Mouse (Mus musculus) cerebellum, adult 9-10 months (tissue): Measurements from ENCODE around the gene Vrk2.
A peak's percentile ranks its signal among the peaks of the same experiment; 100 is the strongest.

ENCODE experiments used
- DNase-seq: peaks from one replicate; pipeline ENCODE4 v3.0.0; 2022

The Vrk2 gene

DNA sequence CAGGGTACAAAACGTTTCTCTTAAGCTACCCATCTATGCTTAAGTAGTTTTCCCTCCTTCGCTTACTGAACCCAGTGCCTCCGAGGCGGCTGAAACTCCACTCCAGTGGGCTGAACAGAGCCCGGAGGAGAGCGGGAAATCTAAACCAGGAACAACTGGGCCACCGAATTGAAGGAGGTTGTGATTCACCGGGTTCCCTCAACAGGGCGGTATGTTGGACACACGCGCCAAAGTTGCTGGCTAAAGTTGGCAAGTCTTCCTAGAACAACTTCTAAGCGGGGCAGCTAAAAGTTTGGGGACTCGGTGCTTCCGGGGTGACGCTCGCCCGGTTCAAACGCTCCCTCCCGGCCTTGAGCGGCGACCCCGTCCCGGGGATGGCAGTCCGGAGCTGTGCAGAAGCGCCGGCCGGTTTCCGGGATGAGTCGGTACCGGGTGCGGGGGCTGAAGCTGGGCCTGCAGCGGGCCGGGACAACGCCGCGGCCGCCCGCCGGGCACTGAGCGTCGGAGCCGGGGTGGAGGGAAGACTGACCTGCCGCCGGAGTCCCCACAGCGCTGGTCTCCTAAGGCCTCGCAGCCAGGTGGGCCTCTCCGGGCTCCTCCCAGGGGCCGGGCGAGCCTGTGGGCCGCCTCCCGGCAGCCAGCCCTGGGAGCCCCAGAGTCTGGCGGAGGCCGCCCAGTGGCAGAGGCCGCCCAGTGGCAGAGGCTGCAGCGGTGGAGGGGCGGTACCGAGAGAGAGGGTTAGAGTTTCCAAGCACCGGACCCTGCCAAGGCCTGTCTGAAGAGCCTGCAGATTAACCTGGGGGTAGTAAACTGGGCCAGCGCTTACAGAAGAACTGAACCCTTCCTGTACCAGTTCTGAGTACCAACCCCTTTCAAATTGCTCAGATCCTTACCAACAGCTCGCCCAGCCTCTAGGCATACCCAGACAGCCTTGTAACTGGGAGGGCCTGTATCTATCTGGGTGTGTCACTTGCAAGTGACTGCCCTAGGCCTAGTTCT lies at the start of gene Vrk2, which contains the start of gene Gm6899:
Gene Vrk2 (minus strand): TSS at position 939 of the 999 bp plus-strand sequence.
Gene Gm6899 (plus strand): TSS at position 181 of the 999 bp plus-strand sequence.
- DNase-seq: peak; percentile 2

DNA sequence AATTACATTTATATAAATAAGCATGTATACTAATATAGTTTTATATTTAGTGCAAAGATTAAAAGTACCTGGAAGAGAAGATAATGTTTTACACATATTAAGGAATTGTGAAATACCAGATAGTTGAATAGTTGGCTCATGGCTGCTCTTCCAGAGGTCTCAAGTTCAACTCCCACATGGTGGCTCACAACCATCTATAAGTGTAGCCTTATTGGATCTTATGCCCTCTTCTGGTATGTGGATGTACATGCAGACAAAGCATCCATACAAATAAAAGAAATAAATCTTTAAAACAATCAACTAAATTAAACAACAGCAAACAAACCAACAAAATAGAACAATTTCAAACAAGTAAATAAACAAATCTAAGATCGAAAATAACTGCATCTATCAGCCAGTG lies 48.3 kb upstream of the Vrk2 start:
- no peak for DNase-seq

DNA sequence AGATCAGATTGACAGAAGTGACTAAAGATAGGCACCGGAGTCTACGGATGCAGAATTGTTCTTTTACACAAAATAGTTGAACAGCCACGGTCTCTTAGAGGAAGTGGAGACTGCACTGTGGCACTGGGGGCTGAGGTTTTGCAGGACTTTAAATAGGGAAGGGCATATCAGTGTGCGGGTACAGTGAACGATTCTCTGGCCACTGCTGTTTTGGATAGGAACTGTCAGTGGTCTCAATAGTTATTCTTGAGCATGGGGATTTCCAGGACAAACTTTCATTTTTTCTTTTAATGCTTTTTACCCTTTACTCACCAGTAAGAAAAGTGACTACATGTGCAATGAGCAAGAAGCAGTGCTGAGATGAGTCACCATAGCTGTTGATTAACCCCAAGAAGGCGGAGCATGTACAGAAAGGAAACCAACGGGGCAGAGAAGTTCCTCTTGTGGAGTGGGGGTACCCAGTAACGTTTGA lies 46.6 kb upstream of the Vrk2 start:
- no peak for DNase-seq

DNA sequence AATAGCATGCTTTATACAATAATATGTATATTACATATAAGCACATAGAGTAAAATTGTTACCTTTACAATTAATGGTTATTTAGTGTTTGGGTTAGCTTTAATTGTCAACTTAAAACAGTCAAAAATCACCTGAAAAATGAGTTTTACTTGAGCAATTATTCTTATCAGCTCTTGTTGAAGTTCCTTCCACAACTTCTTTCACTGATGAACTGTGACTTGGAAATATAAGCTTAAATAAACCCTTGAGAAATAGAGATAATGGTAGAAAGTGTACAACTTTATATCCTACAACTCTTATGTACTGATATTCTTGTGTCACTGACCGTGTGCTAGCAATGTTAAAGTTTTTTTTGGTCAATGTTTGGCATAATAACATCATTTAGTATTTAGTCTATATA lies 42.4 kb upstream of the Vrk2 start:
- DNase-seq: no peak

DNA sequence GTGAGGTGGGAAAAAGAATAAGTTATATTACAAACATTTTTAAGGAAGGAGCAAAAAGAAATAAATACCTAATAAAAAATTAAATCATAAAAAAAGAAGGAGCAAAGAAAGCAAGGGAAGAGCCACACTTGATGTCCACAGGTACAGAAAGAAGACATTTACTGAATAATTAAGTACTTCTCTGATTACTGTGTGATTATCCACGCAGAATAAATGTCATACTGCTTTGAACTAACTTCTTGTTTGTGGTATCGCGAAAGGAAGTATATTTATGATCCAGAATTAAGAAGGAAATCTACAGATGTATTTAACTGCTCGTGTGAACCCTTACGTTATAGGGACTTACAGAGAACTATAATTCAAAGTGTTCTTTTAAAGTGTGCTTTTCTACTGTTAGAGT lies 28.9 kb upstream of the Vrk2 start:
- DNase-seq: no peak

DNA sequence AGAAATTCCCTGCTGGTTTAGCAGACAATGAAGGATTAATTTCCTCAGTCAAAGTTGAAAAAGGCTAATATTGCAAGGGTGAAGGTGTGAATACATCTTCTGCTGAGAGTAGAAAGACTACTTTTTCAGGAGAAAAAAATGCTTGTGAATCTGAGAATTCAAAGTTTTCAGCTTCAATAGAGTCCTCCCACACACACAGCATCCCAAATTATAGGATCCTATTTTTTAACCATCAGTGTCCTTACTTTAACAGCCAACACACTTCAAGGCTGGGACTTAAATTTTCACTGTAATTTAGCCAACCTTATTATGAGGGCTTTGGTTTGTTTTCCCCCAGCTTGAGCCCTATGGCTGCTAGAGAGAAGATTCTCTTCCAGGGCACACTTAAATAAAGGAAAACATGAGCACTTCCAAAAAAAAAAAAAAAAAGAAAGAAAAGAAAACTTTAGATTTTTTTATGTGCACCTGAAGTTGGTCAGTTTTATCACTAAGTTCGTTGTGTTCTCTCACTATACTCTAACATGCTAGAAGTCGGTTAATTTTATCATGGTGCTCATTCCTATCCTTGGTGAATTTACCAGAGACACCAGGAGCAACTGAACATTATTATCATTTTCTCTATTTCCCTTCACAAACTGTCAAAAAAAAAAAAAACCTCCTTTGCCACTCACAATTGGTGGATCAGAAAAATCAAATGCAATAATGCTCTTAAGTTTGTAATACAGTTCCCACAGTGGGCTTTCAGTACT lies 24.9 kb upstream of the Vrk2 start:
- DNase-seq: no peak

DNA sequence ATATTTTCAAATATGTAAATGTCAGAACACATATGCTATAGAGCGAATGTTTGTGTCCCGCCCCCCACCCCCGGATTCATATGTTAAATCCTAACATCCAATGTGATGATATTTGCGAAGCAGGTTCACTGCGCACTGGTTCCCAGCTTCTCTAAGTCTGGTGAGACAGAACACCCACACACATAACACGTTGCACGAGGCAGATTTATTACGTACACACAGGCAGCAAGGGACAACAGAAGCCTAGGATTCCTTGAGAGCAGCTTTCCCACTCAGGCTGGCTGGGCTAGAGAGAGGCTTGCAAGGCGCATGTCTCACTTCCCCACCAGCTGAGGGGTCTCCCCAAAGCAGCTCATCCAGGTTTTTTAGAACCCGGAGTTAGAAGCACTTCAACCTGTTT lies 15.0 kb upstream of the Vrk2 start:
- no peak for DNase-seq

DNA sequence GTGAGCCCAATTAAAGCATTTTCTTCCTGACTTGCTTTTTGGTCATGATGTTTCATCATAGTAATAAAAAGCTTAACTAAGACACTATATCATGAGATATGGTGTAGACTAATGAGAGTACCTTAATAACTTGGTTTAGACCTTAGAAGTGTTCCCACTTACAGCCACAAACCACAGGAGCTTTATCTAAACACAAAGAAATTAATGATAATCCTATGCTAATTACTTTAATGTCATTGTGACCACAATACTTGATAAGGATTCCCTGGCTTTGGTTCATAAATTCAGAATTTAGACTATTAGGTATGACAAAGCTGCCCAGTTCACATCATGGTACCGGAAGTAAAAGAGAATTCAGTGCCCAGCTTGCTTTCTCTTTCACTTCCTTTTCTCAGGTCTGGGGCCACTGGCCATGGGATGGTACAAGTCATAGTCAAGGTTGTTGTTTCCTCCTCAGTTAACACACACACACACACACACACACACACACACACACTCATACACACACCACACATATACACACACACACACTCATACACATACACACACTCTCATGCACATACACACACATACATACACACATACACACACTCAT lies 10.4 kb upstream of the Vrk2 start:
- DNase-seq: no peak

DNA sequence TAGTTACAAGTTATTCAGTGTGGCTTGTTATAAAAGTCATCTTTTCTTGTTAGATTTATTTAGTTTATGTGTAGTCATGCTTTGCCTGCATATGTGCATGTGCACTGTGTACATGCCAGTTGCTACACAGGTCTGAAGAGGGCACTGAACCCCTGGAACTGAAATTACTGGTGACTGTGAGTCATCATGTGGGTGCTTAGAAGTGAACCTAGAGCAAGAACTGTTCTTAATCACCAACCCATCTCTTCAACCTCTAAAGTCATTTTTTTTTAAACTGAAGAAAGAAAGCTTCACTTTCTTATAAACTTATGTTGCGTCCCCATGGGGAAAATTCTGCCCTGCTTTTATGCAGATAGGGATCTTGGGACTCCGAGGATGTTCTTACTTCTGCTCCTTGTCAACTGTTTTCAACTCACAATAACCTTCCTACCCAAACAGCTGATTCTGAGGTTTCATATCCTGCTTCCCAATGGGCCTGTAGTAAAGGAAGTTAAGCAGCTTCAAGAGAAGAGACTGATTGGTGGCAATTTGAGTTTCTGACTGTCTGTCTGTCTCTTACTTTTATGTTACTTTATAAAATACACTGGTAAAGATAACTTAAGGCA lies 7.9 kb upstream of the Vrk2 start:
- DNase-seq: no peak

DNA sequence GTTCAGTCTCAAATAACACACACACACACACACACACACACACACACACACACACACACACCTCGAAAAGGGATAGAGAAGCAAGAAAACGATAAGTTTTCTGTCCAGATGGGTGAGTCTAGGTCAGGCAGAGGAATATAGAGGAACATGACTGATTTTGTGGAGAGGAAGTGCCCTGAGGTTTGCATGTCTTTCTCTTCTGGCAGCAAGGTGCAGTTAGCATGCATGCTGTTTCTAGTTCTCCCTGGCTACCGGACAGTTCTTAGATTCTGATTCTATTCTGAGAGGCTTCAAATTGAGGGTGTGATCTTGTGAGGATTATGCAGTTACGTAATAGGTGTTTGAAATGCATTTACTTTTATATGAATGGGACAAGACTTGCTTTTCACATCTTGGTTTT lies 6.9 kb upstream of the Vrk2 start:
- no peak for DNase-seq

DNA sequence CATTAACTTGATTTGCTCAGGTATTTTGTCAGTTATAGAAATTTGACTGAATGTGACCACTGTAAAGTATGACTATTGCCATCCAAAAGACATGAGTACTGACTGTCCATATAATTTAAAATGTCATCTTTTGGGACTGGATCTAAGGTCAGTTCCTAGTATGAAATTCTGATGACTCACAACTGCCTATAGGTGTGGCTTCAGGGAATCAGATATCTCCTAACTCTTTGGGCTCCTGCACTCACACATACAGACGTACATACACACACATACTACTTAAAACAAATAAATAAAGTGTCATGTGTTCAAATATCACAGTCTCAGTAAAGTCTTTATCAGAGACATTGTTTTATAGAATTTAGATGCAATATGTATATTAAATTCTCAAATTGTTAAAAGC lies 5.1 kb upstream of the Vrk2 start:
- no peak for DNase-seq

DNA sequence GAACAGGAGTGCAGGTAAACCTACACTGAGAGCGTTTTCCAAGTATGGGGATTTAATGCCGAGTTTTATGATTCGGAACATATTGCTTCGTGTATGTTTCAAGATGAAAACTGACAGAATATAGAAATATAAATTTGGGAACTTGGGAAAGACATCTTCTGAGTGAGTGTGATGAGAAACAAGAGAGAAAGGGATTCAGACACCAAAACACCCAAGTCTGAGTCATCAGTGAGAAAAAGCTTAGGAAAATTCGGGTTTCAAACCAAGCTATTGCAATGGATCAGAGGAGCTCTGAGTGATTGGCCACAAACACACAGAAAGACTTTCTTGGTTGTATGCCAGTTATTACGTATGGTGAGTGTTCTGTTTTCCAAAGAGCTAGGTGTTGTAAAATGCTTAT lies 4.0 kb upstream of the Vrk2 start:
- DNase-seq: no peak

DNA sequence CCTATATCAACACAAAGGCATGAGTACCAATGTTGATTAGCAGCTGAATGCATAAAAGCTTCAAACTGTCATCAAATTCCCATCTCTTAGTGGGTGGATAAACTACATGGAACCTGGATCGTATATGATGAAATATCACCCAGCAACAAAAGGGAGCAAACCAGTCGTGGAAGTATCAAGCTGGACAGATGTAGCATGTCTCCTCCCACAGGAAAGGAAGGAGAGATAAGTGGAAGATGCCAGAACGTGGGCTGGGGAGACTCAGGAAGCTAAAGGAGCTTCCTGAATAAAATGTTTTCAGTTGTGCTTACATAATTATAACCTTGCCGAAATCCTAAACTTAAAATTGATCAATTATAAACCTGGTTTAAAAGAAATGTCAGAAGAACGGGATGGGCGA lies 3.3 kb upstream of the Vrk2 start:
- DNase-seq: no peak

DNA sequence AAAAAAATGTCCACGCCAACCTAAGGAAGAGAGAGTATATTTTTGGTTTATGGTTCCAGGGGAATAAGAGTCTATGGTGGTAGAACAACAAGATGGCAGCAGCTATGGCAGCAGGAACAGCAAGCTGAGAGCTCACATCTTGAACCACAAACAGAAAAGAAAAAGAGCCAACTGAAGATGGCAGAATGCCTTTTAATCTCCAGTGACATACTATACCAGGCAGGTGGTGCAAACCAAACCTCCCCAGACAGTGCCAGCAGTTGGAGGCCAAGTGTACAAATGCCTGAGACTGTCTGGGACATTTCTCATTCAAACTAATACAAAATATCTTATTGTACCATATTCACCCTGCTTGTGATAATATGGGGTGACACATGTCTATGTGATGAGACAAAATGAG lies 2.4 kb upstream of the Vrk2 start:
- DNase-seq: no peak

DNA sequence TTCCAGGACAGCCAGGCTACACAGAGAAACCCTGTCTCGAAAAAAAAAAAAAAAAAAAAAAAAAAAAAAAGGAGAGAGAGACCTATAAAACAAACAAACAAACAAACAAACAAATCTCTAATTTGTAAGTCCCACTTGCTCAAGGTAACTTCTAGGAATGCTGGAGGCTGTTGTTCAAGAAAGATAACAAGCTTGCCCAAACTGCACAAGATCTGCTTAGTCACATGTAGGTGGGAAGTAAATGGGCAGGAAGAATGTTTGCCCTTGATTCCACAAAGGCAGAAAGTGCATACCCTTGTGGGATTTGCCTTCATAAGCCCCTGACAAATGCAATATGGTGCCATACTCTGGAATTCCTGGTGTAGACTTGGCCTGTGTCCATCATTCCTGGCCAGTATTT lies 688 bp upstream of the Vrk2 start:
- no peak for DNase-seq

DNA sequence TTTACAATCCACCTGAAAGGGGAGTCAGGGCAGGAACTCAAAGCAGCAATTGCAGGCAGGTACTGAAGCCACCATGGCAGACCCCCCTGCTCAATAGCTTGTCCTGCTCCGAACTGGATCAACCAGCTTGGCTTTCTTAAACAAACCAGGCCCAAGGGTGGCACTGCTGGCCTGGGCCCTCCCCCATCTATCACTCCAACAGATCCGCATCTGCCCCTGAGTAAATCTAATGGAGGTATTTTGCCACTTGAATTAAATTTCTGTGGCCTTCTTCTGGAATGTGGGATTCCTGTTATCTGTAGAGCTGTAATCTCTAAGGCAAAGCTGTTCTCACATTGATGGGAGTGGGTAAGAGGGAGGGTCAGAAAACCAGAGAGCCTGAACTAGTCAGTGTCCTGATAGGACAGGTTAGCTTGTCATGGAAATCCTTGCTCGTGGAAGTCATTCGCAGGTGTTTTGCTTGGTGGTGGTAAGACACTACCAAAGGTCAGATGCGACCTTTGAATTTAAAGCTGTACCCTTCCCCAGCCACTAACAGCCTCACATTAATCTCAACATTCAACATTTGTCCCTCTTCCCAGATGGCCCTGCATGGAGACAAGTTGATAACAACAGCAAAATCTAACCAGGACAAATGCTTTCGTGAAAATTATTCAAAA lies 1.3 kb downstream of the Vrk2 start:
- no peak for DNase-seq

DNA sequence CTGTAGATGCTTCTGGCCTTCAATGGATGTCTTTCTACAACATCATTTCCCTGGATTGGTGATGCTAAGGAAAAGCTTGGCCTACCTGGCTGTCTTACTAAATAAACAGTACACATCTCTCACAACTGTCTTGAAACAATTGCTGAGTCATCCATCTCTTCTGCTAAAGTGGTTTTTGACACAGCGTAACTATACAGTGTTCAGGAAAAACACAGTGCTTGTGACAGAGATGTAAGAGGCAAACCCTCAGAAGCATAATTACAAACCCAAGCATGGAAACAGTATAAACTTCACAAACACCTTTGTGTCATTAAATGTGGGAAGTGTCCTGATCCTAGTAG lies 6.6 kb downstream of the Vrk2 start:
- no peak for DNase-seq

DNA sequence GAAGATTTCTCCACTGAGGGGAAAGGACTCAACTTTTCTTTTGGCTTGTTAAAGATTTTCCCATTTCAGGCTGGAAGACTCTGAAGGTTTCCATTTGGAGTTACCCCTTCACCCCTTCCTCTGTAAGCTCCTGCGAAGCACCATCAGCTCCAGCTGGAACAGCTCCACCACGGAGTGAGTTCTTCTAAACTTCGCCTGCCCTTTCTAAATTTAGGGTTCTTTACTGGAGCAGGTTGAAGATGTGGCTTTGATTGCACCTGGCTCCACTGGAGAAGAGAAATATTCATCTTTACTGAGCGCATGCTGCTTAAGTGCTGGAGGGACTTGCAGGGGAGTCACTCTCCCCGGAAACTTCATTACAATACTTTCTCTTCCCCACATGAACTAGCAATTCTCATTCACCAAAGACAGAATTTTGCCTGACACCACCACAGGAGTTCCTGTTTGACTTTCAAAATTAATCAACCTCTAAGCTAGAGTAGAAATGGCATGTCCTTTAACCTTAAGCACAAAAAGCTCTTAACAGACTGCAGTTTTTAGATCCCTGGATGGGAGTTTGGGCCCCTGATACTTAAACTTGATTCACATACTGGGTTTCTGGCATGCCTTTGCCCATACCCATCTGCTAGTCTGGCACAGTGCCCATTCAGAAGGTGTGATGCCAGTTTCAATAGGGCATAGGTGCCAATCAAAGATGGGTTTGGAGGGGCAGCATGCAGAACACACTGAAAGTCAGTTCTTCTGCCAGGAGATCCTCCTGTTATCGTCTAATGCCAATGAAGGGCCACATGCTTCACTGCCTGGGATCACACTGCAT lies 7.2 kb downstream of the Vrk2 start:
- peak; percentile 23 for DNase-seq

DNA sequence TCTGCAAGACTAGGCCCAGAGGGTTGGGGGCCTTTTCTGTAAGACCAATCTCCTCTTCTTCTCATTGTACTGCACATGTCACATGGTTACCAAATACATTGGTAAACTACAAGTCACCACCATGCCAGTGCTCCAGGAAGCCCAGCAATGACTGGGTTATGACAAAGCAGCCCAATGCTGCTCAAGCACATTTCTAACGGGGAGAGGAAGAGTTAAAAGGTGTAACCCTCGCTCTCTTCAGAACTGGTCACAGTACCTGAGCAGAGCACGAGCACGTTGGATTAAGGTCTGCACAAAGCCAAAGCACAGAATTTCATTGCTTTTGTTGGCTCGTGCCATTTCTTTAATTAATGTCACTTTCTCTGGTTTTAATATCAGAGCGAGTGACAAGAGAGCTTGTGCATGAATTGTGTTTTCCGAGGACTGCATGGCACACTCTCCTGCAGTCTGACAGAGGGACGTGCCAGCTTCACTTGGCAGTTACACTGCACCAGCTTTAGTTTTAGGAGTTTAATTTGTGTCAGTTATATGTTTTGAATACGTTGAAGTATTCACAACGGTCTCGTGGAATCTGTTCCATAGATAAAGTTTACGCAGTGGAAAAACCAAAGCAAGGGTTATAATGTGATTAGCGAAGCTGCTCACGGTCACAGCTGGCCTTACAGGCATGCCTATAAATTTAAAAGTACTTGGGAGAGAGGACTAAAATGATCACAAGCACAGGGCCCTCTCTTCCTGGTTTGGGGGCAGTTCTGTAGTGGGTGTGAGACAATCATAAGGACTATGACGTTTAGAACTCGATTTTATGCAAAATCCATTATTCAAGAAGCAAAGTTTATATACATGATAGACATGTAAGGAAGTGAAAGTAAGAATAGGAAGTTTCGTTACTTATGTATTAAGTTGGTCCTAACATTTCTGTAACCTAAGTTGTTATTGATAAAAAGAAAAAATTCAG lies 8.1 kb downstream of the Vrk2 start:
- no peak for DNase-seq

DNA sequence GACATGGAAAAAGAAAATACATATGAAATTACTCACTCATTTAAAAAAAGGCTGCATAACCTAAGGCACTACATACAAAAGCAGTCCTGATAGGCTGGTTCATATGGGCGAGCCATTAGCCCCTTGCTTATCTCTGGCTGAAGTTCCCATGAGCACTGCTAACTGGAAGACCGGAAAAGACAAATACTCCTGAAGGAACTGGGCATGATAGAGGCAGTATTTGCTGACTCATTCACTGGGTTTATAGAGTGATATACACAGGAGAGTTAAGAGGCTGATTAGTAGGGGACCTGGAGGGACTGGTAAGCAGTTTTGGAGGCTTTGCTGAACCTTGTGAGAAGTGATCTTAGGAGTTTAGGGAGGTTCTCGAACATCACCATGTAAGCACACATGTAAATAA lies 42.2 kb downstream of the Vrk2 start:
- no peak for DNase-seq

DNA sequence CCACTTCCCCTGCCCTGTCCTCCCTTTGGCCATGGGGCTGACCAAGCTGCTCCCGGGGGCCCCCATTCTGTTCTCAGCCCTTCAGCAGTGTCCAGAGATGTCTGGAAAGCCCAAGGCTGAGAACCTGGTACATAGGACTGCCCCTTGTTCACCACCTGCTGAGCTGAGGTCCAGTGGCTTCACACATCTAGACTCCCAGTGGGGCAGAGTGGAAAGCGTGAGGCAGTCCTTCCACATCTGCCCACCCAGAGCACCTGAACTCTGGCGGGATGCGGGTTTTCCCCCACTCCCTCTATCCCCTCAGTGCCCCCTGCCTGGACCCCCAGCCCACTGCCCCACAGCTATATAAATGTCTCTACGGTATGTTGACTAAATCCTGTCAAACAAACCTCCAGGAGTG lies 56.0 kb downstream of the Vrk2 start:
- DNase-seq: no peak
